Mouse (Mus musculus): ENCODE results near the gene Acpp. TPM values are rescaled to one million over a fixed set of nuclear protein-coding genes. Genes with fewer than 3 reads are reported as not detected.

The Acpp gene
- polyA plus RNA-seq (2012; fragmentation: generic; extraction: Trizol), result under 1 TPM; 0.02 to 0.30 TPM

GRCm38 (mm10) chr9:104337183-104337931 is at the start of gene Acpp:
Acpp (minus strand) TSS chr9:104337748.

GRCm38 (mm10) chr9:104262823-104263352 is 74.7 kb downstream of the Acpp start, which contains the start of gene Dnajc13:
Dnajc13 (minus strand) TSS chr9:104262930.

Other genes with a start within 250 kb of the Acpp start
- under 1 TPM in 1 of 2 experiments, not detected in 1; 0.28 TPM for gene Ackr4, start 210.8 kb downstream of the Acpp start, polyA plus RNA-seq (2012; fragmentation: generic; extraction: Trizol)
- 10 to 100 TPM in 1 of 2 experiments, 1 to 10 TPM in 1; 1.4 to 12.3 TPM for gene Dnajc13, start 74.8 kb downstream of the Acpp start, polyA plus RNA-seq (2012; fragmentation: generic; extraction: Trizol)
- gene Cpne4, start 209.5 kb upstream of the Acpp start, polyA plus RNA-seq (2012; fragmentation: generic; extraction: Trizol), result not detected